Mouse (Mus musculus): ENCODE measurements around the gene Gale. TPM values are rescaled to one million over a fixed set of nuclear protein-coding genes. Genes with fewer than 3 reads are reported as not detected.
"Not testable (repeated sequence)": the region's sequence is repeated elsewhere in the genome, so short reads cannot be mapped to it uniquely, and the experiment has no call there.

The Gale gene
- total RNA-seq, 2 experiments from 2014 or later: 22.0 to 23.1 TPM

GRCm38 (mm10) chr4:135970585-135970984 is 7.1 kb downstream of the Gale start:
- no peak for DNase-seq

DNA sequence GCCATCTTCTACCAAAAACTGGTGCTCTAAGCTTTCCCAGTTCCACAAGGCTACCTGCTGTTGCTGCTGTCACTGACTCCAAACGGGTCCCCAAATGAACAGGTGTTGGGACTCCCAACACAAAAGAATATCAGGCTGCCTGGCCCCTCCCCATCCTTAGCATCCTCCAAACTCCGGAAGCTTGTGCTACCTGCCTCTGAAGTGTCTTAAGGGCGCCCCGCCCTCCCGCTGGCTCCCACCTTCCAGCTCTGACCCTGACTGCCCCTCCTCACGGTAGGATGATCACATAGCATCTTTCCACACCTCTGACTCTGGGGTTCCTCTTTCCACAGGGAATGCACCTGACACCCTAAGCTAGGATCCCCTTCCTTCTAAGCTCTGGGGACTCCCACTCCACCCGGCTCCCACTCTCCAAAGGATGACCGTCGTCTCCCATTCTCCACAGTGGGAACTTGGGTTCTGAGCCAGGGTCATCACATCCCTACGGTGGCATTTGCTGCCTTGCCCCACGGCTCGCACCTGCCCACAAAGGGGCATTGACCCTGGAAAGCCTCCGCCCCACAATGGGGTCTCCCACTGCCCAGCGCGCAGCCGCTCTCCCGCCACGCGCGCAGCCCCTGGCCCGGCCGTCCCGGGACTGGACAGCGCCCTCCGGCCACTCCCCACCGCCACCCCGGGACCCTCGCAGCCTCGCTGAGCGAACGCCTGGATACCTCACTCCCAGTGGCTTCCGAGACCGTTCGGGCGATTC is 8.5 kb downstream of the Gale start:
- DNase-seq: no peak

GRCm38 (mm10) chr4:135972556-135972906 is 9.0 kb downstream of the Gale start, which contains the start of gene Lypla2:
Lypla2 (minus strand) TSS chr4:135972626.
- DNase-seq: peak; percentile 94

- no peak for DNase-seq
These were observed 9.6 kb downstream of the Gale start for GRCm38 (mm10) chr4:135972911-135973811.

GRCm38 (mm10) chr4:135976146-135976545 is 12.6 kb downstream of the Gale start:
- DNase-seq: no peak

DNA sequence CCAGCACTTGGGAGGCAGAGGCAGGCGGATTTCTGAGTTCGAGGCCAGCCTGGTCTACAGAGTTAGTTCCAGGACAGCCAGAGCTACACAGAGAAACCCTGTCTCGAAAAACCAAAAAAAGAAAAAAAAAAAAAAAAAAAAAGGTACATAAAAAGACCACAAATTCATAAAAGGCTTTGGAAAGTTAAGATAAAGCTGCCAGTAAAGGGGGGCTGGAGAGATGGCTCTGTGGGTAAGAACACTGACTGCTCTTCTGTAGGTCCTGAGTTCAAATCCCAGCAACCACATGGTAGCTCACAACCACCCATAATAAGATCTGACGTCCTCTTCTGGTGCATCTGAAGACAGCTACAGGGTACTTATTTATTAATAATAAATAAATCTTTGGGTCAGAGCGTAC is 16.7 kb downstream of the Gale start:
- DNase-seq: not testable (repeated sequence)

DNA sequence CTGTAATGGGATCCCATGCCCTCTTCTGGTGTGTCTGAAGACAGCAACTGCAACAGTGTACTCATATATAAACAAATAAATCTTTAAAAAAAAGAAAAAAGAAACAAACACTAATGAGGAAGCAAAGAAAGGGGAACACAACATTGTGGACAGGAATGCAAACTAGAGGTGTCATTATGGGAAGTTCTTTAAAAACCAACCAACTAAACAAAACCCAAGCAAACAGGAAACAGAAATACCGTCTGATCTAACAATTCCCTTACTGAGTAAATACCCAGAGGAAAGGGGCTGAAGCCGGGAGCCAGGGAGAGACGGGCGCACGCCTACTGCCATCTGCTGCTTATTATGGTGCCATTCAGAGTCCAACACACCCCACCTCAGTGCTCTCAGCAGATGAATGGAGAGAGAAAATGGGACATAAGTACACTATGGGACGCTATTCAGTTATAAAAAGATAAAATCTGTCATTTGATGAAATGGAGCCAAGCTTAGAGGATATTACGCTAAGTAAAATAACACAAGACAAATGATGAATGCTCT is 18.1 kb downstream of the Gale start:
- DNase-seq: no peak

- no peak for DNase-seq
These were observed 21.0 kb downstream of the Gale start for GRCm38 (mm10) chr4:135984556-135984955.

DNA sequence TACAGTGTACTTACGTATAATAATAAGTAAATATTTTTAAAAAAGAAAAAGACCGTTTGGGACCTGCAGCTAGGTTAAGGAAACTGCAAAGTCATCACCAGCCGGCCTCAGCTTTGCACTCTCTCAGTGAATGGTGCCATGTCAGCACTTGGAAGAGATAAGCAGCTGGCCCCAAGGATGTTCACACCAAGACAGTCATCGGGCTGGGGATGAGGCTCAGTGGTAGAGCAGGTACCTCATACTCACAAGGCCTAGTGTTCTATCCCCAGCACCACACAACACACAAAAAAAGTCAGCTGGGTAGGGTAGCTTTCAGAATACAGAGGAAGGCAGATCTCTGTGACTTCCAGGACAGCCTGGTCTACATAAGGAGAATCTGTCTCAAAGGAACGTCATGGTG is 21.7 kb downstream of the Gale start:
- no peak for DNase-seq

GRCm38 (mm10) chr4:135985769-135986168 is 22.2 kb downstream of the Gale start:
- no peak for DNase-seq

- DNase-seq: no peak
These were observed 22.9 kb downstream of the Gale start for GRCm38 (mm10) chr4:135986301-135986942.

GRCm38 (mm10) chr4:135986943-135987710 is 23.6 kb downstream of the Gale start, which contains the start of gene Pithd1:
Pithd1 (minus strand) TSS chr4:135987264.
- DNase-seq: peak; percentile 95

DNA sequence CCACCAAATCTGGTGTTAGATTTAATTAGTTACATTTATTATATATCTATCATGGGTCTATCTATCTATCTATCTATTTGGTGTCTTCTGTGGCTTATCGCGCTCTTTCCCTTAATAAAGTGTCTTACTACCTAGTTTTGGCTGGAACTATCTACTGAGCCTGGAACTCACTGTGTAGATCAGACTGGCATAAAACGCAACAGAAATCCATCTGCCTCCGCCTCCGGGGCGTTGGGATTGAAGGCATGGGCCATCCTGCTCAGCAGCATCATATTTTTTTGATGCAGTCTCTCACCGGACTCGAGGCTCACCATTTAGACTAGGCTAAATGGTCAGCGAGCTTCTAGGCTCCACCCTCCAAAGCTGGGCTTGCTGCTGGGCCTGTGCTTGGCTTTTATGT is 24.2 kb downstream of the Gale start:
- no peak for DNase-seq

DNA sequence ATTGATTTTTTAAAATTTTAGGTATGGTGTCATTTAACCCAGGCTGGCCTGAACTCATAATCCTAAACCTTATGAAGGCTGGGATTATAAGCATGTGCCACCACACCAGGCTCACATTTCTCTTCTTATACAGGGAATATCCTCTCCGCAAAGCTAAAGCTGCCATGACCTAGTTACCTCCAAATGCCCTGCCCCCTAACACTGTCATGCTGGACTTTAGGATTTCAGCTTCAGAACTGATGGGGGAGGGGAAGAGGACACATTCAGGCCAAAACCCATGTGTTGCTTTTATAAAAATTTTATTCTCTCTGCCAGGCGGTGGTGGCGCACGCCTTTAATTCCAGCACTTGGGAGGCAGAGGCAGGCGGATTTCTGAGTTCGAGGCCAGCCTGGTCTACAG is 30.4 kb downstream of the Gale start:
- DNase-seq: no peak

DNA sequence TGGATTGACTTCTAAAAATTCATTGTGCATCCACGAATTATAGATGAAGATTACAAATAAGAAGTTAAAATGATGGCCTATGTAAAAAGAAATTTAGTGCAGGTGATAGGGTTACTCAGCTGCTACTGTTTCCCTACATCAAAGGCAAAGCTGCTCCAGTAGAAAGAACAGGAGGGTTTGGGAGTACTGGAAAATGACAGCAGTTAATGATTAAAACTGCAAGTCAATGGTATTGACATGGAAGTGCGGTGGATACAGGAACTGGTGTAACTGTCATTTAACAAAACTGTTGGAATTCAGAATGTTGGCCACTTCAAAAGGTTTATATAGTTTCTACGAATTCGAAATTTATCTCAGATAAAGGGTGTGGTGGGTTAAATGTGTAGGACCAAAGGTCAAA is 31.6 kb downstream of the Gale start:
- DNase-seq: no peak

DNA sequence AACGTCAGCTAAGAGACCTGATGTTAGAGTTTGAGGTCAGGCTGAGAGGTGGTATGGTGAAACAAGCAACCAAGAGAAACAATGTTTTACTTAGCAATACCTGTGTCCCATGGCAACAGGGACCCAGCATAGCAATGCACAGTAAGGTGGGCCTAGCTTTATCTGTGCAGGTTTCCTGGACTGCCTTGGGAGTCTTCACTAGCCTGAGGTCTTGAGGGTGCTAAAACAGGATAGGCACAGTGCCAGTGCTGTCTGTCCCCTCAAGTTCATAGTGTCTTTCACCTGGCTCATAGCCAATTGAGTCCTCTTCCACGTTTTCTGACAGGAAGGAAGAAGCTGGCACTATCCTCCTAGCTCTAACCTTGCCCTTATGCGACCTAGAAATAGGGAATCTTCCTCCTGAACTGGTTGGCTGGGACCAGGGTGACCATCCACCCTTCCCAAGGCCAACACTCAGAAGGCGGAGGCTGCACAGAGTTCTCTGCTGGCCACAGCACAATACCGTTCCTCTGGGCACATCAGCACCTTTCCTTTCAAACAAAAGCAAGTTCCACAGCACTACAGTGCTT is 40.7 kb downstream of the Gale start:
- DNase-seq: peak; percentile 39

GRCm38 (mm10) chr4:136004921-136005320 is 41.4 kb downstream of the Gale start:
- DNase-seq: no peak

DNA sequence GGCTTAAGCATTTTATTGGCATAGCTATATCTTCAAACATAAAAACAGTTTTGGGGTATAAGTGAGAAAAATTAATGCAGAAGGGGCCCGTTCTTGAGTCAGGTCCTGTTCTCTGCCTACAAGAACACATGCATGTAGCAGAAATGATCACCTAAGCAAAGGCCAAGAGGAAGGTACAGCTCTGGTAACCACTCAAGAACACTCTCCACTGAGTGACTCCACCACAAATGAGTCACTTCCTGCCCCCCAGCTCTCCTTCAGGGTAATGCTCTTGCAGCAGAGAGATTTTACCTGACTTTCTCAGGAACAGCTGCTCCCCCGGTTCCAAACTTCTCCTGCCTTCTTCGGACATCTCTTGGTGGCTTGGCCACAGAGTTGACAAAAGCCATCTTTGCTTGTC is 43.3 kb downstream of the Gale start:
- DNase-seq: no peak

DNA sequence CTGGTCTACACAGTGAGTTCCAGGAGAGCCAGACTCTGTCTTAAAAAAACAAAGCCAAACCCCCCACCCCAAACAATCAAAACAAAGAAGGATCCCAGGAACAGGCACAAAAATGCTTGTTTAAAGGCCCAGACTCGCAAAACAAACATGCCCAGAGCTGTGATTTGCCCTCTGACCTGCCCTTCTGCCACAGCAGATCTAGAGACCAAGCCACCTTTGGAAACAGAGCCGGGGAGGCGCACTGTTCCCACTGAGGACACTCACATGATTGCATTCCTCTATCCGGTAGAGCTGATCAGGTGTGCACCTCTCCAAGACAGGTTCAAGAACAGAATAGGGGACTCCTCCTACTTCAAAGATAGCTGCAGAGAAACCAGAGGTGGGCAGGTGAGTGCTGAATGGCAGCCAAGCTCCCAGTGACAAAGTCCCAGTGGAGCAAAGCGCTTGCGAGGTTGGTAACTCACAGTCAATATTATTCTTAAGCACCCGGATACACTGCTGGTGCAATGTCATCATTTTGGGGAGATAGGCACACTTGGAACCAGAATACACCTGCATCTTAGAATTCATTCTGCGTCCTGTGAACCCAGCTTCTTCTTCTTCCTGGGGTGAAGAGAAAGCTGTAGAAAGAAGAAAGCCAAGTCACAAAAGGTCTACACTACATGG is 45.4 kb downstream of the Gale start:
- DNase-seq: no peak

- DNase-seq: no peak
These were observed 47.1 kb downstream of the Gale start for GRCm38 (mm10) chr4:136010586-136010985.

GRCm38 (mm10) chr4:136016059-136016602 is 52.6 kb downstream of the Gale start:
- no peak for DNase-seq
